Mouse (Mus musculus): ENCODE results near the gene Dck. TPM values are rescaled to one million over a fixed set of nuclear protein-coding genes. Genes with fewer than 3 reads are reported as not detected.

The Dck gene
- total RNA-seq, 2 experiments from 2014 or later = 43.3 to 85.7 TPM

Other genes with a start within 250 kb of the Dck start
- gene Jchain, start 237.1 kb upstream of the Dck start, total RNA-seq (2014; fragmentation: Nextera tagmentation) = not detected in 2 replicates
- 1.9 TPM in 1 of 2 replicates, not detected in the other for gene Jchain, start 237.1 kb upstream of the Dck start, total RNA-seq (2017)
- 59.1 and 76.3 TPM in 2 replicates for gene Utp3, start 210.5 kb upstream of the Dck start, total RNA-seq (2014; fragmentation: Nextera tagmentation)
- gene Utp3, start 210.5 kb upstream of the Dck start, total RNA-seq (2017) = 70.4 and 72.5 TPM in 2 replicates
- 3.8 and 11.4 TPM in 2 replicates for gene Rufy3, start 200.0 kb upstream of the Dck start, total RNA-seq (2014; fragmentation: Nextera tagmentation)
- gene Rufy3, start 200.0 kb upstream of the Dck start, total RNA-seq (2017) = 6.2 and 12.3 TPM in 2 replicates
- gene Grsf1, start 88.8 kb upstream of the Dck start, total RNA-seq (2014; fragmentation: Nextera tagmentation) = 65.0 and 69.2 TPM in 2 replicates
- 106 and 108 TPM in 2 replicates for gene Grsf1, start 88.8 kb upstream of the Dck start, total RNA-seq (2017)
- 31.0 and 39.9 TPM in 2 replicates for gene Mob1b, start 44.1 kb upstream of the Dck start, total RNA-seq (2014; fragmentation: Nextera tagmentation)
- 13.3 and 19.1 TPM in 2 replicates for gene Mob1b, start 44.1 kb upstream of the Dck start, total RNA-seq (2017)
- gene Slc4a4, start 121.8 kb downstream of the Dck start, total RNA-seq (2014; fragmentation: Nextera tagmentation) = not detected in 2 replicates
- not detected in 2 replicates for gene Slc4a4, start 121.8 kb downstream of the Dck start, total RNA-seq (2017)

All from megakaryocyte-erythroid progenitor cell, adult 5-6 weeks (primary cell).